Mouse (Mus musculus): ENCODE data around the gene Slx4ip. TPM values are rescaled to one million over a fixed set of nuclear protein-coding genes. Genes with fewer than 3 reads are reported as not detected.
A peak's percentile ranks its signal among the peaks of the same experiment; 100 is the strongest.

Gene Slx4ip
- polyA plus RNA-seq, 1 experiment from 2014 or later = 11.6 TPM

- H3K9me3 ChIP-seq = no peaks in the 10 kb centered on the region
- H3K9ac ChIP-seq = no peak overlapping the region
- H3K36me3 ChIP-seq (replicated peaks) = no peaks in the 10 kb centered on the region
- H3K4me1 ChIP-seq = no peaks in the 10 kb centered on the region; the same call in 1 of the 2 replicates
- no peak overlapping the region for H3K27ac ChIP-seq
- H3K4me2 ChIP-seq = no peak overlapping the region
- WGBS = 87% methylated on average over 9 of the region's 9 CpGs
- H3K27me3 ChIP-seq = no peaks in the 10 kb centered on the region
- no peak for ATAC-seq (ENCODE audit: low FRiP score)
- H3K4me3 ChIP-seq (replicated peaks) = no peak overlapping the region
These were observed 64.9 kb downstream of the Slx4ip start for GRCm38 (mm10) chr2:136955726-136956571.

- H3K9me3 ChIP-seq = no peaks in the 10 kb centered on the region
- ATAC-seq (ENCODE audit: low FRiP score) = peak; percentile 36; the same call in 1 of the 2 replicates
- H3K27me3 ChIP-seq = no peaks in the 10 kb centered on the region
- H3K4me3 ChIP-seq (replicated peaks) = no peak overlapping the region
- no peaks in the 10 kb centered on the region for H3K36me3 ChIP-seq (replicated peaks)
- H3K4me1 ChIP-seq = no peaks in the 10 kb centered on the region; the same call in 1 of the 2 replicates
- H3K9ac ChIP-seq = no peak overlapping the region
- 78% methylated on average over 3 of the region's 3 CpGs for WGBS
- no peak overlapping the region for H3K4me2 ChIP-seq
- H3K27ac ChIP-seq = no peak overlapping the region
These were observed 67.7 kb downstream of the Slx4ip start for GRCm38 (mm10) chr2:136958697-136959096.

DNA sequence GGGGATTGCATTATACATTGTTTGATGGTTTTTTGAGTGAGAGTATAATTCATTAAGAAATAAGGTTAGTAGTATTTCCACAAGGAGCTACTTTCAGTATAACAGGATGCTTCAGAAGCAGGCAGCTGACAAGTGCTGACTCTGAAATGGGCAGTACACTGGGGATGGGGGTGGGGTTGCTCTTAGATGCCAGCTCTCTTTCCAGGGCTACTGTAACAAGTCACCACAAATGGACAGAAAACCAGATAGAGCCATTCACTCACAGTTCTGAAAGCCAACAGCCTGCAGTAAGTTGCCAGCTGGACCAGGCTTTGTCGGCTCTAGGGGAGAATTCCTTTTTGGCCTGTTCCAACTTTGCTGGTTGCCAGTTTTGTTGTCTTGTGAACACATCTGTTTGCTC, 84.8 kb downstream of the Slx4ip start:
- H3K4me1 ChIP-seq = peaks cover 2% of the 10 kb centered on the region; the same call in 1 of the 2 replicates
- H3K9ac ChIP-seq = no peak overlapping the region
- H3K4me2 ChIP-seq = no peak overlapping the region
- no peaks in the 10 kb centered on the region for H3K9me3 ChIP-seq
- H3K27ac ChIP-seq = no peak overlapping the region
- peaks cover 18% of the 10 kb centered on the region for H3K27me3 ChIP-seq
- H3K36me3 ChIP-seq (replicated peaks) = no peaks in the 10 kb centered on the region
- H3K4me3 ChIP-seq (replicated peaks) = no peak overlapping the region
- whole genome bisulfite sequencing = 71% methylated on average over 1 of the region's 1 CpGs
- ATAC-seq (ENCODE audit: low FRiP score) = no peak

- Histone ChIP-seq H3K27ac (no peak overlapping the region), H3K4me3 (replicated peaks) (no peak overlapping the region), H3K27me3 (peaks cover 38% of the 10 kb centered on the region), H3K9me3 (no peaks in the 10 kb centered on the region), H3K4me2 (no peak overlapping the region), H3K36me3 (replicated peaks) (no peaks in the 10 kb centered on the region), H3K4me1 (peaks cover 13% of the 10 kb centered on the region), H3K9ac (no peak overlapping the region)
- 85% methylated on average over 6 of the region's 6 CpGs for WGBS
- no peak for ATAC-seq (ENCODE audit: low FRiP score)
These were observed 88.2 kb downstream of the Slx4ip start for GRCm38 (mm10) chr2:136979056-136979772.

- Histone ChIP-seq H3K36me3 (replicated peaks) (no peaks in the 10 kb centered on the region), H3K9ac (no peak overlapping the region)
- WGBS = 14% methylated on average over 10 of the region's 10 CpGs
These were observed 90.3 kb downstream of the Slx4ip start for GRCm38 (mm10) chr2:136981062-136981879.

GRCm38 (mm10) chr2:136983959-136984358, 92.9 kb downstream of the Slx4ip start:
- WGBS = 88% methylated on average over 2 of the region's 2 CpGs
- Histone ChIP-seq H3K4me3 (replicated peaks) (no peak overlapping the region), H3K36me3 (replicated peaks) (no peaks in the 10 kb centered on the region), H3K4me1 (peaks cover 13% of the 10 kb centered on the region), H3K27ac (no peak overlapping the region), H3K4me2 (no peak overlapping the region), H3K9me3 (no peaks in the 10 kb centered on the region), H3K9ac (no peak overlapping the region), H3K27me3 (peaks cover 37% of the 10 kb centered on the region)
- ATAC-seq (ENCODE audit: low FRiP score) = no peak

More at GRCm38 (mm10) chr2:136981062-136981879, 90.3 kb downstream of the Slx4ip start:
- Histone ChIP-seq H3K4me2 (0 out of 2 replicates have a peak overlapping the region, but pooled peaks have one; percentile 8), H3K27ac (no peak overlapping the region), H3K4me3 (replicated peaks) (no peak overlapping the region), H3K9me3 (no peaks in the 10 kb centered on the region), H3K27me3 (peaks cover 43% of the 10 kb centered on the region), H3K4me1 (peaks cover 13% of the 10 kb centered on the region)
- peak; percentile 78 for ATAC-seq (ENCODE audit: low FRiP score)

GRCm38 (mm10) chr2:136985998-136986730, 95.1 kb downstream of the Slx4ip start:
- Histone ChIP-seq H3K4me1 (peaks cover 11% of the 10 kb centered on the region), H3K4me2 (no peak overlapping the region), H3K36me3 (replicated peaks) (no peaks in the 10 kb centered on the region), H3K27me3 (peaks cover 30% of the 10 kb centered on the region), H3K9me3 (no peaks in the 10 kb centered on the region), H3K4me3 (replicated peaks) (no peak overlapping the region), H3K9ac (no peak overlapping the region), H3K27ac (no peak overlapping the region)
- WGBS = 88% methylated on average over 6 of the region's 6 CpGs
- ATAC-seq (ENCODE audit: low FRiP score) = no peak

DNA sequence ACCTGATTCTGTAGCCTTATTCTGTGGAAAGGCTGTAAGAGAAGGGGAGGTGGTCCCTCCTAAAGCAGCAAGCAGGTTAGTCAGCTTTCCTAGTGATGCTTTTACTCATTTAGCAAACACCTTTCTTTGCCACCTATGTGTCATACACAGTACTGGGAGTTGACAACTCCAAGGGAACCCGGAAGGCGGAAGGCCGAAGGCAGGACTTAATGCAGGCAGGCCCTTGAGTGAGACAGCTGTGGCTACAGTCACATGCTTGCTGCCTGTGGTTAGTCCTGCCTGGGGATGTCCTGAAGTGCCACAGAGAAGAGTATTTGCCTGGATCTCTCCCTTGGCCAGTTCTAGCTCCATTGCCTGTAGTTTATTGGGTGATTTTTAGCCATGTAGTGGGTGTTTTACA, 102.1 kb downstream of the Slx4ip start:
- ATAC-seq (ENCODE audit: low FRiP score) = no peak
- WGBS = 94% methylated on average over 3 of the region's 3 CpGs

GRCm38 (mm10) chr2:136997104-136997503, 106.1 kb downstream of the Slx4ip start:
- H3K4me3 ChIP-seq (replicated peaks) = no peak overlapping the region
- no peak overlapping the region for H3K27ac ChIP-seq
- H3K9ac ChIP-seq = no peak overlapping the region
- no peaks in the 10 kb centered on the region for H3K9me3 ChIP-seq
- H3K27me3 ChIP-seq = no peaks in the 10 kb centered on the region
- ATAC-seq (ENCODE audit: low FRiP score) = no peak
- H3K4me1 ChIP-seq = no peaks in the 10 kb centered on the region
- no peaks in the 10 kb centered on the region for H3K36me3 ChIP-seq (replicated peaks)
- no peak overlapping the region for H3K4me2 ChIP-seq

More for the DNA sequence above, 102.1 kb downstream of the Slx4ip start:
- H3K4me2 ChIP-seq = no peak overlapping the region
- 0 out of 2 replicates have a peak, but pooled peaks cover 3% of the 10 kb centered on the region for H3K27me3 ChIP-seq
- no peak overlapping the region for H3K4me3 ChIP-seq (replicated peaks)
- H3K36me3 ChIP-seq (replicated peaks) = no peaks in the 10 kb centered on the region
- H3K4me1 ChIP-seq = peaks cover 3% of the 10 kb centered on the region; the same call in 1 of the 2 replicates
- no peak overlapping the region for H3K27ac ChIP-seq
- H3K9me3 ChIP-seq = no peaks in the 10 kb centered on the region
- H3K9ac ChIP-seq = no peak overlapping the region

- ATAC-seq (ENCODE audit: low FRiP score) = no peak
- Histone ChIP-seq H3K27ac (no peak overlapping the region), H3K9me3 (no peaks in the 10 kb centered on the region), H3K4me1 (no peaks in the 10 kb centered on the region), H3K4me3 (replicated peaks) (no peak overlapping the region), H3K27me3 (no peaks in the 10 kb centered on the region), H3K4me2 (no peak overlapping the region), H3K9ac (no peak overlapping the region), H3K36me3 (replicated peaks) (no peaks in the 10 kb centered on the region)
- 88% methylated on average over 1 of the region's 1 CpGs for WGBS
These were observed 111.0 kb downstream of the Slx4ip start for GRCm38 (mm10) chr2:137002031-137002430.

DNA sequence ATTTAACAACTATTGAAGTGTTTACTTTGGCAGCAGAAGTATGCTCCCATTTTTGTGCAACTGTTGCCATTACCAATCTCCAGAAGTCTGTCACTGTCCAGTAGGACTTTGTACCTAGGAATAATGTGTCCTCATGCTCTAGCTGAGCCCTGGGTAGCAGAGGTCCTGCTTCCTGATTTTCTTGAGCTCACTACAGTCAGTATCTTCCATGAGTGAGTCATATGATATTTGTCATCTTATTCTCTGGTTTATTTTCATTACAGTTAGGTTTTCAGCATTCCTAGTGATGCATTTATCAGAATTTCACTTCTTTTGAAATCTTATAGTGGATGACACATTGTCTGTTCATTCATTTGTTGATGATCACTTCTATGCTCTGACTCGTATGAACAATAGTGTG, 115.6 kb downstream of the Slx4ip start:
- H3K4me3 ChIP-seq (replicated peaks) = no peak overlapping the region
- no peak for ATAC-seq (ENCODE audit: low FRiP score)
- H3K9me3 ChIP-seq = no peaks in the 10 kb centered on the region
- 85% methylated on average over 1 of the region's 1 CpGs for WGBS
- H3K4me1 ChIP-seq = no peaks in the 10 kb centered on the region
- H3K27ac ChIP-seq = no peak overlapping the region
- no peaks in the 10 kb centered on the region for H3K36me3 ChIP-seq (replicated peaks)
- H3K4me2 ChIP-seq = no peak overlapping the region
- H3K27me3 ChIP-seq = no peaks in the 10 kb centered on the region
- no peak overlapping the region for H3K9ac ChIP-seq
